In genomic region chr8:46844371-46844973, GRCm38 (mm10) we compare ENCODE assay signal across 11 mouse cellular contexts.
DNase-seq lines count a peak whose midpoint lies in the region; ATAC-seq lines count a peak whose summit lies in the region.
"Had no signal": no experiment of that assay in that cellular context is flagged by ENCODE, and none has a peak within 500 bp of the region (broad histone marks: within the 10 kb centered on the region; RNA-seq: fewer than 3 reads in every experiment).

No protein-coding gene starts in this region.

- H3K4me1 ChIP-seq in hindbrain, embryonic 15.5 days (replicated peaks) = no peaks in the 10 kb centered on the region
- H3K4me1 ChIP-seq in hindbrain, embryonic 13.5 days (replicated peaks) = no peaks in the 10 kb centered on the region
- H3K4me1 ChIP-seq in heart, embryonic 14.5 days (ENCODE audit: control insufficient read depth in 2 of 2, insufficient read depth in 2 of 2, low read length in 2 of 2) = peaks cover 5 to 15% of the 10 kb centered on the region in 2 experiments

- H3K9ac ChIP-seq in hindbrain, embryonic 15.5 days = no peak overlapping the region
- H3K9ac ChIP-seq in hindbrain, embryonic 13.5 days = no peak overlapping the region
- H3K9ac ChIP-seq in heart, embryonic 14.5 days (ENCODE audit: low read length) = no peak overlapping the region

- H3K36me3 ChIP-seq in hindbrain, embryonic 15.5 days = peaks cover 8% of the 10 kb centered on the region; the same call in 1 of the 2 replicates
- peaks cover 19% of the 10 kb centered on the region for H3K36me3 ChIP-seq in hindbrain, embryonic 13.5 days
- H3K36me3 ChIP-seq in heart, embryonic 14.5 days (ENCODE audit: control insufficient read depth, insufficient read depth, low read length) = peaks cover 51% of the 10 kb centered on the region

- no peak for ATAC-seq in hindbrain, embryonic 15.5 days (ENCODE audit: low FRiP score, low read depth)
- ATAC-seq in hindbrain, embryonic 13.5 days (ENCODE audit: low FRiP score) = no peak
- ATAC-seq in heart, embryonic 14.5 days (ENCODE audit: insufficient number of reproducible peaks, insufficient read depth, low FRiP score, low read depth) = no peak
- ATAC-seq in cerebellum, adult (ENCODE audit: insufficient number of reproducible peaks, low FRiP score, low TSS enrichment) = no peak

- H3K27me3 ChIP-seq in hindbrain, embryonic 15.5 days = no peaks in the 10 kb centered on the region
- H3K27me3 ChIP-seq in hindbrain, embryonic 13.5 days = no peaks in the 10 kb centered on the region
- no peaks in the 10 kb centered on the region for H3K27me3 ChIP-seq in heart, embryonic 14.5 days (ENCODE audit: control insufficient read depth, insufficient read depth, low read length)

- no peaks in the 10 kb centered on the region for H3K9me3 ChIP-seq in hindbrain, embryonic 15.5 days
- no peaks in the 10 kb centered on the region for H3K9me3 ChIP-seq in hindbrain, embryonic 13.5 days
- H3K9me3 ChIP-seq in heart, embryonic 14.5 days (ENCODE audit: control insufficient read depth, low read length) = no peaks in the 10 kb centered on the region

- H3K4me3 ChIP-seq in hindbrain, embryonic 15.5 days = no peak overlapping the region
- H3K4me3 ChIP-seq in hindbrain, embryonic 13.5 days = no peak overlapping the region
- no peak overlapping the region for H3K4me3 ChIP-seq in heart, embryonic 14.5 days (ENCODE audit: control insufficient read depth in 1 of 2, insufficient read depth in 1 of 2, low read depth in 1 of 2, low read length in 2 of 2)

- H3K4me2 ChIP-seq in hindbrain, embryonic 15.5 days = no peak overlapping the region
- H3K4me2 ChIP-seq in hindbrain, embryonic 13.5 days = no peak overlapping the region
- 0 out of 2 replicates have a peak overlapping the region, but pooled peaks have one; percentile 2 for H3K4me2 ChIP-seq in heart, embryonic 14.5 days (ENCODE audit: low read length)

- 86% methylated on average over 3 of the region's 3 CpGs for WGBS in hindbrain, embryonic 15.5 days
- 90% methylated on average over 3 of the region's 3 CpGs for WGBS in hindbrain, embryonic 13.5 days
- 48% methylated on average over 3 of the region's 3 CpGs for WGBS in heart, embryonic 14.5 days

- DNase-seq in CD4-positive, CD25-positive, alpha-beta regulatory T cell, adult 2 months (ENCODE audit: low read depth, low spot score) = peak; percentile 83
- peak; percentile 62 for DNase-seq in lung, postnatal 25 days (ENCODE audit: low spot score)
- DNase-seq in retina, postnatal 1 day = no peak
- DNase-seq in gastrocnemius, postnatal 4 days (ENCODE audit: low spot score in 2 of 2) = no peak
- DNase-seq: cerebellum, postnatal 25 days; layer of hippocampus, postnatal 36 days; right cerebral cortex, postnatal 14 days had no signal

- 0 out of 2 replicates have a peak overlapping the region, but pooled peaks have one; percentile 30 for H3K27ac ChIP-seq in hindbrain, embryonic 15.5 days (replicated peaks)
- no peak overlapping the region for H3K27ac ChIP-seq in hindbrain, embryonic 13.5 days
- peak overlapping the region; percentile 54 to 82 for H3K27ac ChIP-seq in heart, embryonic 14.5 days (replicated peaks in 1 of 2; ENCODE audit: control insufficient read depth in 1 of 2, insufficient read depth in 1 of 2, low read depth in 2 of 2, low read length in 2 of 2)

Comparison
In these comparisons a context has a peak if more than half of its experiments do, and no peak if none do; other contexts are left out.
1. DNase-seq: peak in CD4-positive, CD25-positive, alpha-beta regulatory T cell, adult 2 months (single experiment) and lung, postnatal 25 days (single experiment); none in retina, postnatal 1 day (single experiment) and gastrocnemius, postnatal 4 days (0 of 2).